Mouse (Mus musculus): ENCODE measurements around the gene Gstp1. TPM values are rescaled to one million over a fixed set of nuclear protein-coding genes. Genes with fewer than 3 reads are reported as not detected.
"Not testable (repeated sequence)": the region's sequence is repeated elsewhere in the genome, so short reads cannot be mapped to it uniquely, and the experiment has no call there.

Gene Gstp1
- total and polyA plus RNA-seq, 2 experiments from 2014 or later: 245 to 642 TPM

GRCm38 (mm10) chr19:4049069-4049468 is 11.3 kb upstream of the Gstp1 start:
- not testable (repeated sequence) for ATAC-seq; H3K9ac ChIP-seq; H3K27ac ChIP-seq (ENCODE audit: low read depth, low read length); H3K36me3 ChIP-seq (ENCODE audit: insufficient read depth); H3K4me2 ChIP-seq (ENCODE audit: low read depth); DNase-seq; H3K4me3 ChIP-seq (ENCODE audit: low read depth, low read length); H3K27me3 ChIP-seq (ENCODE audit: insufficient read depth, low read length); H3K4me1 ChIP-seq (ENCODE audit: insufficient read depth); H3K9me3 ChIP-seq (ENCODE audit: low read length)
- 80% methylated on average over 5 of the region's 5 CpGs for WGBS
- TF ChIP-seq CTCF (IDR thresholded peaks at IDR 0.05; ENCODE audit: low read depth): 0 out of 2 replicates have a peak, but pooled peaks have one; percentile 3

DNA sequence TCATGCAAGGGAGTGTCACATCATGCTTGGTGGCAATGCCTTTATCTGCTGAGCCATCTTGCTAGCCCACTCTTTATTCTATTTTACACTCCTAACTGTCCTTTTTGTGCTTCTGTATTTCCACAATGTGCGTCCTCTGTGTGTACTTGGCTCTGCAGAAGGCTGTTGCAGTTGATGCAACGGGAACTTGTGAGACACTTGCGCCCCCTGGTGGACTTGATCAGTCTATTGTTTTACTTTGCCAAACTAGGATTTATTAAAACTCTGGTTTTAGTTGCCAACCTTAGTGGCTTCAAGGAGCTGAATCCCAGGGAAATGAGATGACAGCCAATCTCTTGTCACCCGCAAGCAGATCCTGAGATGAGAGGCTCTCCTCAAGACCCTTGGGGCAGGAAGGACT is 10.1 kb upstream of the Gstp1 start:
- Histone ChIP-seq H3K36me3 (ENCODE audit: insufficient read depth) (no peaks in the 10 kb centered on the region), H3K27me3 (ENCODE audit: insufficient read depth, low read length) (no peaks in the 10 kb centered on the region), H3K9ac (no peak overlapping the region), H3K4me1 (ENCODE audit: insufficient read depth) (no peaks in the 10 kb centered on the region), H3K9me3 (ENCODE audit: low read length) (no peaks in the 10 kb centered on the region), H3K4me3 (ENCODE audit: low read depth, low read length) (no peak overlapping the region), H3K4me2 (ENCODE audit: low read depth) (no peak overlapping the region), H3K27ac (ENCODE audit: low read depth, low read length) (no peak overlapping the region)
- WGBS: 8% methylated on average over 4 of the region's 4 CpGs
- TF ChIP-seq CTCF (IDR thresholded peaks at IDR 0.05; ENCODE audit: low read depth): peak; percentile 77
- no peak for ATAC-seq
- DNase-seq: peak; percentile 84

- 86% methylated on average over 8 of the region's 8 CpGs for WGBS
- no peak overlapping the region for H3K9ac ChIP-seq
- no peak for TF ChIP-seq CTCF (IDR thresholded peaks at IDR 0.05; ENCODE audit: low read depth)
Measured at GRCm38 (mm10) chr19:4046866-4047254, 9.1 kb upstream of the Gstp1 start.

DNA sequence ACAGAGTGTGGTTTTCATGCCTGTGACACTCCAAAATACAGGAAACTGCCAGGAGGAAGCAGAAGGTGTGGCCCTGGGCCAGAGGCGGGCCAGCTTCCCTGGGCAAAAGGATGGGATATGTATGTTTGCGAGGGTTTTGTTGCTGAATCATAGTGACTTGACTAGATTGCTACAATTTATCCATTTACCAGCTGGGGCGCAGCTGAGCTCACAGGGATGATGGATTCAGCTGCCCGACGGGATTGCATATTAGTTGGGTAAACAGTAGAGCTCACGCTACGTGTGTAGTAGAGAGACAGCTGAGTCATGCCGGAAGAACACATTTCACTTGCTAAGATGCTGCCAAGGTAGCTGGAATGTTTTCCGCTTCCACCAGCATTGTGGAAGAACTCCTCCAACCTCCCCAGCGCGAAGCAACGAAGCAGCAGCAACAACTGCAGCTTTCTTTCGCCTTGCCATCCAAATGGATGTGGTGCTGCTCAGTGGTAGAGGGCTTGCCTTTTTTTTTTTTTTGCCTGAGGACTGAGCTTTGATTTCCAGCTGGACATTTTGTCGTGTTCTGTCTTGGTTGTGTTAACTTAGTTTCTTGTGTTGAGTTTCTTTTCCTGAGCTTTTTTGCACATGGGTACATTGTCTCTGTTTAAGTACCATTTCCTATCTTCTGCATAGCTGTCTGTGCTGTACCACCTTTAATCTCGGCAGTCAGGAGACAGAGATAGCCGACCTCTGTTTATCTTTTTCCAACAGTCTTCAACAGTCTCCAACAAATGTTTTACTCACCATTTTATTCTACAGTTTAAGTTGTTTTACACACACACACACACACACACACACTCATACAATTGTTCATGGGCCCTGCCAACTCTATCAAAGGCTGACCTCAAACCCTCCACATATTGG is 8.4 kb upstream of the Gstp1 start, which contains the start of gene Gstp2:
Gstp2 (minus strand) TSS at position 58 of the 900 bp plus-strand sequence.
- H3K27ac ChIP-seq (ENCODE audit: low read depth, low read length): no peak within 1 kb of the TSS
- H3K4me1 ChIP-seq (ENCODE audit: insufficient read depth): no peaks in the 10 kb centered on the region
- peak; percentile 63 for TF ChIP-seq CTCF (IDR thresholded peaks at IDR 0.05; ENCODE audit: low read depth)
- DNase-seq: peak; percentile 78
- ATAC-seq: peak; percentile 86
- no peak within 1 kb of the TSS for H3K9ac ChIP-seq
- no peaks in the 10 kb centered on the region for H3K27me3 ChIP-seq (ENCODE audit: insufficient read depth, low read length)
- H3K9me3 ChIP-seq (ENCODE audit: low read length): no peaks in the 10 kb centered on the region
- H3K4me3 ChIP-seq (ENCODE audit: low read depth, low read length): no peak within 1 kb of the TSS
- WGBS: 41% methylated on average over 16 of the region's 16 CpGs
- peak within 1 kb of the TSS; percentile 29 for H3K4me2 ChIP-seq (ENCODE audit: low read depth)
- H3K36me3 ChIP-seq (ENCODE audit: insufficient read depth): no peaks in the 10 kb centered on the region

More at GRCm38 (mm10) chr19:4046866-4047254, 9.1 kb upstream of the Gstp1 start:
- no peak overlapping the region for H3K27ac ChIP-seq (ENCODE audit: low read depth, low read length)
- no peak for DNase-seq
- H3K36me3 ChIP-seq (ENCODE audit: insufficient read depth): no peaks in the 10 kb centered on the region
- no peak overlapping the region for H3K4me3 ChIP-seq (ENCODE audit: low read depth, low read length)
- no peak for ATAC-seq
- H3K4me2 ChIP-seq (ENCODE audit: low read depth): no peak overlapping the region
- H3K27me3 ChIP-seq (ENCODE audit: insufficient read depth, low read length): no peaks in the 10 kb centered on the region
- no peaks in the 10 kb centered on the region for H3K4me1 ChIP-seq (ENCODE audit: insufficient read depth)
- H3K9me3 ChIP-seq (ENCODE audit: low read length): no peaks in the 10 kb centered on the region

DNA sequence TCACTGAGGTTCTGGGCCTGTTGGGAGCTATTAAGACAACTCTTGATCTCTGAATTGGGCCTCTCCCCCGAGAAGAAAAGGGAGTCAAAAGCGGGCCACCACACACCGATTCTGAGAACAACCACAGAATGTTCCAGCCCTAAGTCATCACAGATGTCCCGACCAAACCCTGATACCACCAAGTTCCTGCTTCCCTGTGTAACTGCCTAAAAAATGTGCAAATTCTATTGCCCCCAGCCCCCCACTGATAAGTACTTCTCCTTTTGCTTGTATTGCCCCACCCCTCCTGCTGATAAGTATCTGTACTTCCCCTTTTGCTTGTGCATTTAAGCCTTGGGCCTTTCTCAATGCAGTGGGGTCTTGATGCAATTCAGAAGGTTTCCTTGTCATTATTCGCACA is 6.3 kb upstream of the Gstp1 start:
- not testable (repeated sequence) for H3K4me3 ChIP-seq (ENCODE audit: low read depth, low read length); DNase-seq

GRCm38 (mm10) chr19:4042124-4042523 is 4.3 kb upstream of the Gstp1 start:
- Histone ChIP-seq H3K9me3 (ENCODE audit: low read length) (no peaks in the 10 kb centered on the region), H3K9ac (no peak overlapping the region), H3K4me1 (ENCODE audit: insufficient read depth) (0 out of 2 replicates have a peak, but pooled peaks cover 9% of the 10 kb centered on the region), H3K4me3 (ENCODE audit: low read depth, low read length) (no peak overlapping the region), H3K36me3 (ENCODE audit: insufficient read depth) (no peaks in the 10 kb centered on the region), H3K4me2 (ENCODE audit: low read depth) (no peak overlapping the region), H3K27me3 (ENCODE audit: insufficient read depth, low read length) (no peaks in the 10 kb centered on the region), H3K27ac (ENCODE audit: low read depth, low read length) (no peak overlapping the region)
- 76% methylated on average over 14 of the region's 14 CpGs for WGBS
- no peak for TF ChIP-seq CTCF (IDR thresholded peaks at IDR 0.05; ENCODE audit: low read depth)
- ATAC-seq (no peak), DNase-seq (no peak)

More for the DNA sequence above, 6.3 kb upstream of the Gstp1 start:
- not testable (repeated sequence) for H3K4me1 ChIP-seq (ENCODE audit: insufficient read depth); H3K9ac ChIP-seq; H3K36me3 ChIP-seq (ENCODE audit: insufficient read depth); H3K27ac ChIP-seq (ENCODE audit: low read depth, low read length); ATAC-seq; H3K4me2 ChIP-seq (ENCODE audit: low read depth); H3K9me3 ChIP-seq (ENCODE audit: low read length); H3K27me3 ChIP-seq (ENCODE audit: insufficient read depth, low read length)
- WGBS: 90% methylated on average over 5 of the region's 5 CpGs

DNA sequence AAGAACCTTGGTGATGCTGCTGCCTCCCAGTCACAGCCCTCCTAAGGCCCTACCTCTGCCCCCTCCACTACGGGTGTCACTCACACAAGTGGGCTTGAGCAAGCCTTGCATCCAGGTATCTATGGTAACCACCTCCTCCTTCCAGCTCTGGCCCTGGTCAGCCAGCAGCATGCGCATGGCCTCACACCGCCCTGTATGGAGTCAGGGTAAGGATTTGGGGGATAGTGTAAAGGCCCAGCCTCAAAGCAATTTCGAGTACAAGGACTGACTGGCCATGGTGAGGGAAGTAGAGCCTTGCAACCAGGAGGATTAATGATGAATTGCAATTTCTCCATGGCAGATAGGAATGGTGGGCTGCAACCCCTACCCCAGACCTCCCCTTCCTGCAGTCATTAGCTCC is 3.7 kb upstream of the Gstp1 start:
- not testable (repeated sequence) for DNase-seq
- 86% methylated on average over 3 of the region's 4 CpGs for WGBS

DNA sequence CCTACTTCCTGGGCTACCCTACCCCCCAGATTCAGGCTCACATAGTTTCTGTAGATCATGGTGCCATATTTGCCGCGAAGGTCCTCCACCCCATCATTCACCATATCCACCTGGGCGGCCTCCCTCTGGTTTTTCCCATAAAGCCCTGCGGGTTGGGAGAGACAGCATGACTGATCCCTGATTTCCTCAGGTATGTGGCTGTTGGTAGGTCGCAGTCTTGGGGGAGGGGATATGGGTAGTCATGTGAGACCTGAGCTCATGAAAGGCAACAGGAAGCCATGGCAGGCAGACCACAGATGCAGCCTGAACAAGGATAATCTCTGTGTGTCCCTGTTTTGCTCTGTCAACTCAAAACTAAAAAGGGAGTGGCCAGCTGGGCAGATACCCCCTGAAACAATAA is 3.2 kb upstream of the Gstp1 start:
- 87% methylated on average over 5 of the region's 5 CpGs for WGBS
- H3K27me3 ChIP-seq (ENCODE audit: insufficient read depth, low read length); H3K27ac ChIP-seq (ENCODE audit: low read depth, low read length); H3K4me1 ChIP-seq (ENCODE audit: insufficient read depth); H3K36me3 ChIP-seq (ENCODE audit: insufficient read depth); H3K4me2 ChIP-seq (ENCODE audit: low read depth); H3K9ac ChIP-seq; H3K9me3 ChIP-seq (ENCODE audit: low read length); H3K4me3 ChIP-seq (ENCODE audit: low read depth, low read length); DNase-seq; ATAC-seq: not testable (repeated sequence)

More for the DNA sequence above, 3.7 kb upstream of the Gstp1 start:
- H3K4me2 ChIP-seq (ENCODE audit: low read depth); H3K9me3 ChIP-seq (ENCODE audit: low read length); ATAC-seq; H3K27ac ChIP-seq (ENCODE audit: low read depth, low read length); H3K4me3 ChIP-seq (ENCODE audit: low read depth, low read length); H3K27me3 ChIP-seq (ENCODE audit: insufficient read depth, low read length); H3K36me3 ChIP-seq (ENCODE audit: insufficient read depth); H3K4me1 ChIP-seq (ENCODE audit: insufficient read depth); H3K9ac ChIP-seq: not testable (repeated sequence)

GRCm38 (mm10) chr19:4037154-4037787 is 514 bp downstream of the Gstp1 start:
- H3K27me3 ChIP-seq (ENCODE audit: insufficient read depth, low read length); H3K36me3 ChIP-seq (ENCODE audit: insufficient read depth); H3K4me1 ChIP-seq (ENCODE audit: insufficient read depth); H3K9me3 ChIP-seq (ENCODE audit: low read length); DNase-seq: not testable (repeated sequence)
- Histone ChIP-seq H3K4me3 (ENCODE audit: low read depth, low read length) (peak overlapping the region; percentile 62), H3K4me2 (ENCODE audit: low read depth) (peak overlapping the region; percentile 70), H3K27ac (ENCODE audit: low read depth, low read length) (peak overlapping the region; percentile 67), H3K9ac (peak overlapping the region; percentile 70)
- 23% methylated on average over 7 of the region's 8 CpGs for WGBS
- ATAC-seq: peak; percentile 57
